Comparison of ENCODE assay signal across 19 mouse cellular contexts in the genomic region with DNA sequence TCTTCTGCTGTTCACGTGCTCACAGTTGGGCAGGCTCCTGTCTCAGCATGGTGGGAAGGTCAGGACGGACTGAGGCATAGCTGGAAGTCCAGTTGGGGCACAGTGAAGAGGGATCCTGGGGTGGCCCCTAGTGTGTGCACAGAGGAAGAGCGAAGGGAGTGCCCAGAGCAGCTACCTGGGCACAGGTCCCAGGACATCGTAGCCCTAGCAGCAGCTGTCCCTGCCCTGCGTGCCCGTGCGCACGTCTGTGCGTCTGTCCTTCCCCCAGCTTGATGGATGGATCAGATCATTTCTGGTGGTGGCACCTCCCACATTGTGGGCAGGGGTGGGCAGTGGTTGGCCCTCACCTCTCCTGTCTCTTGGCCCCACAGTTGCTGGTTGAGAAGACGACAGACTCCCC. TPM values are rescaled to one million over a fixed set of nuclear protein-coding genes. Genes with fewer than 3 reads are reported as not detected.
DNase-seq lines count a peak whose midpoint lies in the region; ATAC-seq and TF ChIP-seq lines count a peak whose summit lies in the region.
"Had no signal": no experiment of that assay in that cellular context is flagged by ENCODE, and none has a peak within 500 bp of the region (broad histone marks: within the 10 kb centered on the region; RNA-seq: fewer than 3 reads in every experiment).

No protein-coding gene starts in this region.

- H3K4me1 ChIP-seq in heart, embryonic 12.5 days (replicated peaks) = peaks cover 35% of the 10 kb centered on the region
- H3K4me1 ChIP-seq in intestine, embryonic 16.5 days (ENCODE audit: control insufficient read depth, insufficient read depth, low read length) = peaks cover 31% of the 10 kb centered on the region
- H3K4me1 ChIP-seq in intestine, embryonic 15.5 days (replicated peaks) = peaks cover 32% of the 10 kb centered on the region
- H3K4me1 ChIP-seq in E14TG2a.4 (replicated peaks; ENCODE audit: low read depth, low read length) = peaks cover 68% of the 10 kb centered on the region
- H3K4me1 ChIP-seq in embryonic facial prominence, embryonic 10.5 days = peaks cover 57% of the 10 kb centered on the region

- H3K4me3 ChIP-seq in heart, embryonic 12.5 days = no peak overlapping the region
- H3K4me3 ChIP-seq in intestine, embryonic 16.5 days (ENCODE audit: low read length) = no peak overlapping the region
- no peak overlapping the region for H3K4me3 ChIP-seq in intestine, embryonic 15.5 days (replicated peaks)
- peak overlapping the region; percentile 50 for H3K4me3 ChIP-seq in E14TG2a.4 (replicated peaks; ENCODE audit: low read length)
- 0 out of 2 replicates have a peak overlapping the region, but pooled peaks have one; percentile 82 for H3K4me3 ChIP-seq in embryonic facial prominence, embryonic 10.5 days
- H3K4me3 ChIP-seq: hindbrain, embryonic 15.5 days; midbrain, embryonic 15.5 days had no signal

- intact Hi-C loops in left cerebral cortex, postnatal 10 days (cut with DNase I) = no loop called here

- no peak for TF ChIP-seq CTCF in E14TG2a.4 (conservative IDR thresholded peaks at IDR 0.05; ENCODE audit: low read length)

- no peak for DNase-seq in heart, adult 18-20 months
- DNase-seq in embryonic facial prominence, embryonic 10.5 days (ENCODE audit: low spot score) = no peak
- no peak for DNase-seq in left cerebral cortex, postnatal 10 days (ENCODE audit: extremely low spot score in 1 of 2, low spot score in 2 of 2)
- DNase-seq: adrenal gland, adult 2 months; forebrain, postnatal 0 days; liver, postnatal 0 days; lung, postnatal 10 days; right cerebral cortex, postnatal 4 days; thymus, postnatal 25 days had no signal

- H3K4me2 ChIP-seq in heart, embryonic 12.5 days = no peak overlapping the region
- H3K4me2 ChIP-seq in intestine, embryonic 16.5 days (ENCODE audit: low read depth, low read length) = 0 out of 2 replicates have a peak overlapping the region, but pooled peaks have one; percentile 97
- H3K4me2 ChIP-seq in intestine, embryonic 15.5 days (replicated peaks) = no peak overlapping the region

- 81% methylated on average over 10 of the region's 10 CpGs for WGBS in heart, embryonic 12.5 days
- WGBS in intestine, embryonic 16.5 days = 84% methylated on average over 10 of the region's 10 CpGs
- WGBS in intestine, embryonic 15.5 days = 90% methylated on average over 10 of the region's 10 CpGs
- WGBS in embryonic facial prominence, embryonic 10.5 days = 90% methylated on average over 10 of the region's 10 CpGs

- no peaks in the 10 kb centered on the region for H3K9me3 ChIP-seq in heart, embryonic 12.5 days (replicated peaks)
- no peaks in the 10 kb centered on the region for H3K9me3 ChIP-seq in intestine, embryonic 16.5 days (ENCODE audit: control insufficient read depth, low read length)
- H3K9me3 ChIP-seq in intestine, embryonic 15.5 days = no peaks in the 10 kb centered on the region
- H3K9me3 ChIP-seq in E14TG2a.4 (ENCODE audit: low read length) = no peaks in the 10 kb centered on the region
- H3K9me3 ChIP-seq in embryonic facial prominence, embryonic 10.5 days = no peaks in the 10 kb centered on the region
- H3K9me3 ChIP-seq: hindbrain, embryonic 15.5 days; midbrain, embryonic 15.5 days had no signal

- H3K27me3 ChIP-seq in heart, embryonic 12.5 days (replicated peaks) = no peaks in the 10 kb centered on the region
- no peaks in the 10 kb centered on the region for H3K27me3 ChIP-seq in intestine, embryonic 16.5 days (replicated peaks; ENCODE audit: control insufficient read depth, insufficient read depth, low read length)
- H3K27me3 ChIP-seq in intestine, embryonic 15.5 days (replicated peaks) = no peaks in the 10 kb centered on the region
- peaks cover 77% of the 10 kb centered on the region for H3K27me3 ChIP-seq in E14TG2a.4 (ENCODE audit: insufficient read depth, low read length)
- H3K27me3 ChIP-seq in embryonic facial prominence, embryonic 10.5 days (replicated peaks; ENCODE audit: low read depth, poor library complexity, severe bottlenecking) = no peaks in the 10 kb centered on the region
- H3K27me3 ChIP-seq: hindbrain, embryonic 15.5 days; midbrain, embryonic 15.5 days had no signal

- no peak for ATAC-seq in heart, embryonic 12.5 days (ENCODE audit: insufficient number of reproducible peaks, low FRiP score)
- no peak for ATAC-seq in intestine, embryonic 16.5 days
- no peak for ATAC-seq in intestine, embryonic 15.5 days
- ATAC-seq: forebrain, postnatal 0 days; intestine, postnatal 0 days; liver, postnatal 0 days; midbrain, embryonic 15.5 days had no signal

- H3K9ac ChIP-seq in heart, embryonic 12.5 days = peak overlapping the region; percentile 44; the same call in 1 of the 2 replicates
- H3K9ac ChIP-seq in intestine, embryonic 16.5 days (ENCODE audit: low read depth, low read length) = 0 out of 2 replicates have a peak overlapping the region, but pooled peaks have one; percentile 5
- no peak overlapping the region for H3K9ac ChIP-seq in intestine, embryonic 15.5 days
- H3K9ac ChIP-seq: forebrain, postnatal 0 days; hindbrain, embryonic 15.5 days; liver, postnatal 0 days had no signal

- no peak overlapping the region for H3K27ac ChIP-seq in heart, embryonic 12.5 days (ENCODE audit: poor library complexity, severe bottlenecking)
- no peak overlapping the region for H3K27ac ChIP-seq in intestine, embryonic 16.5 days (ENCODE audit: low read length)
- no peak overlapping the region for H3K27ac ChIP-seq in intestine, embryonic 15.5 days
- 0 out of 2 replicates have a peak overlapping the region, but pooled peaks have one; percentile 97 for H3K27ac ChIP-seq in embryonic facial prominence, embryonic 10.5 days (replicated peaks)
- H3K27ac ChIP-seq: hindbrain, embryonic 15.5 days; midbrain, embryonic 15.5 days; stomach, postnatal 0 days had no signal

- peaks cover 49% of the 10 kb centered on the region for H3K36me3 ChIP-seq in heart, embryonic 12.5 days
- H3K36me3 ChIP-seq in intestine, embryonic 16.5 days (ENCODE audit: control insufficient read depth, insufficient read depth, low read length) = peaks cover 16% of the 10 kb centered on the region; the same call in 1 of the 2 replicates
- peaks cover 16% of the 10 kb centered on the region for H3K36me3 ChIP-seq in intestine, embryonic 15.5 days
- no peaks in the 10 kb centered on the region for H3K36me3 ChIP-seq in E14TG2a.4 (ENCODE audit: insufficient read depth, low read length)
- peaks cover 58% of the 10 kb centered on the region for H3K36me3 ChIP-seq in embryonic facial prominence, embryonic 10.5 days (replicated peaks)

RNA-seq across cellular contexts. Expression of a gene that starts 3.1 kb away (rescaled TPM):
- 12.5 and 14.9 TPM in 2 replicates for polyA plus RNA-seq in heart, embryonic 12.5 days (2016; fragmentation: Nextera tagmentation; extraction: Ambion mirVana)
- 100 to 1,000 TPM; 108 to 109 TPM for total RNA-seq in heart, adult 18-20 months (2021)
- polyA plus RNA-seq in intestine, embryonic 16.5 days (2015; fragmentation: Nextera tagmentation; extraction: Ambion mirVana) = 4.0 and 4.8 TPM in 2 replicates
- 13.0 and 14.0 TPM in 2 replicates for polyA plus RNA-seq in intestine, embryonic 15.5 days (2015; fragmentation: Nextera tagmentation; extraction: Ambion mirVana)
- polyA plus RNA-seq in embryonic facial prominence, embryonic 10.5 days (2016; fragmentation: Nextera tagmentation; extraction: Ambion mirVana) = 5.3 and 6.4 TPM in 2 replicates
- 100 to 1,000 TPM; 105 to 110 TPM for total RNA-seq in left cerebral cortex, postnatal 10 days (2021)

RNA-seq across cellular contexts. Expression of a gene that starts 15.2 kb away (rescaled TPM):
- polyA plus RNA-seq in heart, embryonic 12.5 days (2016; fragmentation: Nextera tagmentation; extraction: Ambion mirVana) = 0.73 and 1.1 TPM in 2 replicates
- total RNA-seq in heart, adult 18-20 months (2021) = 10 to 100 TPM; 17.8 to 20.5 TPM
- polyA plus RNA-seq in intestine, embryonic 16.5 days (2015; fragmentation: Nextera tagmentation; extraction: Ambion mirVana) = 0.27 and 0.32 TPM in 2 replicates
- polyA plus RNA-seq in intestine, embryonic 15.5 days (2015; fragmentation: Nextera tagmentation; extraction: Ambion mirVana) = 0.29 and 0.39 TPM in 2 replicates
- polyA plus RNA-seq in embryonic facial prominence, embryonic 10.5 days (2016; fragmentation: Nextera tagmentation; extraction: Ambion mirVana) = 0.17 and 0.26 TPM in 2 replicates
- total RNA-seq in left cerebral cortex, postnatal 10 days (2021) = 1 to 10 TPM; 3.3 to 3.5 TPM
- total RNA-seq: adrenal gland, adult 2 months; megakaryocyte progenitor cell, adult 5-6 weeks had no signal
- polyA plus RNA-seq: adrenal gland, adult 2 months; liver, adult 2 months had no signal

RNA-seq across cellular contexts. Expression of a gene that starts 30.1 kb away (rescaled TPM):
- polyA plus RNA-seq in heart, embryonic 12.5 days (2016; fragmentation: Nextera tagmentation; extraction: Ambion mirVana) = 5.3 and 5.7 TPM in 2 replicates
- total RNA-seq in heart, adult 18-20 months (2021) = 100 to 1,000 TPM in 1 of 2 experiments, 10 to 100 TPM in 1; 95.1 to 119 TPM
- 1.2 and 2.1 TPM in 2 replicates for polyA plus RNA-seq in intestine, embryonic 16.5 days (2015; fragmentation: Nextera tagmentation; extraction: Ambion mirVana)
- 1.1 and 1.5 TPM in 2 replicates for polyA plus RNA-seq in intestine, embryonic 15.5 days (2015; fragmentation: Nextera tagmentation; extraction: Ambion mirVana)
- not detected in 2 replicates for polyA plus RNA-seq in embryonic facial prominence, embryonic 10.5 days (2016; fragmentation: Nextera tagmentation; extraction: Ambion mirVana)
- 1 to 10 TPM; 3.8 TPM for total RNA-seq in left cerebral cortex, postnatal 10 days (2021)
- total RNA-seq: adrenal gland, adult 2 months; liver, adult 2 months; megakaryocyte progenitor cell, adult 5-6 weeks had no signal
- polyA plus RNA-seq: liver, adult 2 months; liver, postnatal 0 days had no signal

RNA-seq across cellular contexts. Expression of a gene that starts 43.3 kb away (rescaled TPM):
- 53.6 and 61.4 TPM in 2 replicates for polyA plus RNA-seq in heart, embryonic 12.5 days (2016; fragmentation: Nextera tagmentation; extraction: Ambion mirVana)
- 10 to 100 TPM; 26.2 to 32.4 TPM for total RNA-seq in heart, adult 18-20 months (2021)
- 44.8 and 46.3 TPM in 2 replicates for polyA plus RNA-seq in intestine, embryonic 16.5 days (2015; fragmentation: Nextera tagmentation; extraction: Ambion mirVana)
- 57.9 and 62.6 TPM in 2 replicates for polyA plus RNA-seq in intestine, embryonic 15.5 days (2015; fragmentation: Nextera tagmentation; extraction: Ambion mirVana)
- 61.2 and 62.9 TPM in 2 replicates for polyA plus RNA-seq in embryonic facial prominence, embryonic 10.5 days (2016; fragmentation: Nextera tagmentation; extraction: Ambion mirVana)
- total RNA-seq in left cerebral cortex, postnatal 10 days (2021) = 100 to 1,000 TPM; 112 to 119 TPM

RNA-seq across cellular contexts. Expression of a gene that starts 52.1 kb away (rescaled TPM):
- 145 and 152 TPM in 2 replicates for polyA plus RNA-seq in heart, embryonic 12.5 days (2016; fragmentation: Nextera tagmentation; extraction: Ambion mirVana)
- 100 to 1,000 TPM; 117 to 129 TPM for total RNA-seq in heart, adult 18-20 months (2021)
- 124 and 144 TPM in 2 replicates for polyA plus RNA-seq in intestine, embryonic 16.5 days (2015; fragmentation: Nextera tagmentation; extraction: Ambion mirVana)
- 141 and 147 TPM in 2 replicates for polyA plus RNA-seq in intestine, embryonic 15.5 days (2015; fragmentation: Nextera tagmentation; extraction: Ambion mirVana)
- polyA plus RNA-seq in embryonic facial prominence, embryonic 10.5 days (2016; fragmentation: Nextera tagmentation; extraction: Ambion mirVana) = 91.0 and 92.4 TPM in 2 replicates
- 10 to 100 TPM; 76.4 to 94.9 TPM for total RNA-seq in left cerebral cortex, postnatal 10 days (2021)

Comparison
In these comparisons a context has a peak if more than half of its experiments do, and no peak if none do; other contexts are left out.
1. H3K4me3 ChIP-seq: peak in E14TG2a.4 (single experiment) and embryonic facial prominence, embryonic 10.5 days (single experiment); none in heart, embryonic 12.5 days (single experiment), intestine, embryonic 16.5 days (single experiment) and intestine, embryonic 15.5 days (single experiment).